Mouse (Mus musculus) kidney, adult 2 months (tissue): ENCODE results near the gene Stard8.

Experiments used
- CTCF ChIP-seq: fragments of 200-500 bp; conservative IDR thresholded peaks from 2 replicates; pipeline ENCODE4 v1.5.1; 2011; ENCODE audit warnings: low read depth, mild to moderate bottlenecking, control low read depth, low read length, moderate library complexity, mixed read lengths; ENCODE audit not compliant: insufficient read depth, insufficient read length
- POLR2A ChIP-seq: fragments of 200-500 bp; IDR thresholded peaks from one replicate; pipeline ENCODE4 v1.6.1; 2011; ENCODE audit warnings: low read depth, low read length, control low read depth

DNA sequence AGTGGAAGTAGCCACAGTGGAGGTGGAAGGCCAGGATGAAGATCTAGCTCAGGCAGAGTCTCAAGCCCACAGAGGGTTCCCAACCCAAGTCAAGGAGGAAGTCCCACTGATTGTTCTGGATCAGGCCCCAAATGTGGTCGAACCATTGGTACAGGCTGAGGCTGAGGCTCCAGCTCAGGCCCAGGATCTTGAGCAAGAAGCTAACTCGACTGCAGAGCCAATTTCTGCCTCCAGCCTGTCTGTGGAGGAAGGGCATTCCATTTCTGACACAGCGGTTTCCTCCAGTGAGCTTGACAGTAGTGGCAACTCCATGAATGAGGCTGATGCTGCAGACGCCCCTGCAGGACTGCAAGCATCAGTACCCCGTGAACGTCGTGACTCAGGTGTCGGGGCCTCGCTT is 63.5 kb downstream of the Stard8 start:
- TF ChIP-seq CTCF (no peak), POLR2A (no peak)
